Mouse (Mus musculus) c-Kit-positive CD71-positive TER-119-positive erythroid progenitor cells, embryonic 14.5 days (primary cell): ENCODE data around the gene Crtam.

Experiments used
- DNase-seq: peaks from one replicate; pipeline ENCODE4 v3.0.0-alpha.2; 2013; ENCODE audit warnings: low spot score

Gene Crtam

GRCm38 (mm10) chr9:41004415-41004814, at the start of gene Crtam:
TSS of gene Crtam (minus strand) at chr9:41004628.
- DNase-seq: no peak

- DNase-seq: no peak
Measured at GRCm38 (mm10) chr9:41054166-41054565, 49.7 kb upstream of the Crtam start.

GRCm38 (mm10) chr9:41053478-41053877, 49.0 kb upstream of the Crtam start:
- DNase-seq: no peak

- DNase-seq: no peak
Measured at GRCm38 (mm10) chr9:41051080-41051932, 46.9 kb upstream of the Crtam start.

GRCm38 (mm10) chr9:41050331-41051079, 46.1 kb upstream of the Crtam start:
- no peak for DNase-seq

- DNase-seq: no peak
Measured at GRCm38 (mm10) chr9:41049282-41049681, 44.9 kb upstream of the Crtam start.

- DNase-seq: no peak
Measured at GRCm38 (mm10) chr9:41048820-41049219, 44.4 kb upstream of the Crtam start.

GRCm38 (mm10) chr9:41048216-41048615, 43.8 kb upstream of the Crtam start:
- no peak for DNase-seq

GRCm38 (mm10) chr9:41047654-41048053, 43.2 kb upstream of the Crtam start:
- DNase-seq: no peak

- peak; percentile 85 for DNase-seq
Measured at GRCm38 (mm10) chr9:41044626-41045025, 40.2 kb upstream of the Crtam start.

GRCm38 (mm10) chr9:41043641-41044040, 39.2 kb upstream of the Crtam start:
- DNase-seq: no peak

- no peak for DNase-seq
Measured at GRCm38 (mm10) chr9:41041404-41041803, 37.0 kb upstream of the Crtam start.

GRCm38 (mm10) chr9:41038150-41038664, 33.8 kb upstream of the Crtam start:
- DNase-seq: no peak

- DNase-seq: no peak
Measured at GRCm38 (mm10) chr9:41031590-41032489, 27.4 kb upstream of the Crtam start.

- no peak for DNase-seq
Measured at GRCm38 (mm10) chr9:41029827-41030226, 25.4 kb upstream of the Crtam start.

- peak; percentile 65 for DNase-seq
Measured at GRCm38 (mm10) chr9:41028470-41028869, 24.0 kb upstream of the Crtam start.

GRCm38 (mm10) chr9:41021690-41022089, 17.3 kb upstream of the Crtam start:
- DNase-seq: no peak

- DNase-seq: no peak
Measured at GRCm38 (mm10) chr9:41020486-41020885, 16.1 kb upstream of the Crtam start.

- no peak for DNase-seq
Measured at GRCm38 (mm10) chr9:41014512-41014911, 10.1 kb upstream of the Crtam start.

- DNase-seq: no peak
Measured at GRCm38 (mm10) chr9:41012456-41012855, 8.0 kb upstream of the Crtam start.

GRCm38 (mm10) chr9:41011512-41012436, 7.3 kb upstream of the Crtam start:
- DNase-seq: no peak
